Mouse (Mus musculus): ENCODE data around the gene Paxbp1. TPM values are rescaled to one million over a fixed set of nuclear protein-coding genes. Genes with fewer than 3 reads are reported as not detected.
A peak's percentile ranks its signal among the peaks of the same experiment; 100 is the strongest.

Gene Paxbp1
- polyA plus RNA-seq, 1 experiment from 2014 or later: 52.5 TPM

DNA sequence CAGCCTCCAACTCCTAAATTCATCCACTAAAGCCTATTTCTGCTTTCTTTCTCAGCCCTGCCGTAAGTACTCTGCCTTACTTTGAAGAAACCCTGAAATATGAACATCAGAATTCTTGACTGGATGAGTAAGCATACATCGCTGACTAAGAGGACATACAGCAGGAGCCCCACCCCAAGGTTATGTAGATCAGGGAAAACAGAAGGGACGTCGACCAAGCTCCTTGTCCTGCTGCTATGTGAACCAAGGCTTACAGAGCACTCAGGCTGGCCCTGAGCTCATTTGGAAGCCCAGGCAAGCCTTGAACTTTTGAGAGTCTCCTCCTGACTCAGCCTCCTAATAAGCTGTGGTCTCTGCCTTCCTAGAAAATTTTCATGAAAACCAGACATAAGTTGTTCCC lies 28.6 kb downstream of the Paxbp1 start:
- ATAC-seq (ENCODE audit: insufficient number of reproducible peaks, low FRiP score): no peak
- H3K27me3 ChIP-seq (replicated peaks): no peaks in the 10 kb centered on the region
- H3K4me3 ChIP-seq: no peak overlapping the region
- H3K9ac ChIP-seq: no peak overlapping the region
- peaks cover 57% of the 10 kb centered on the region for H3K36me3 ChIP-seq
- H3K27ac ChIP-seq (ENCODE audit: poor library complexity, severe bottlenecking): no peak overlapping the region
- peaks cover 9% of the 10 kb centered on the region for H3K4me1 ChIP-seq (replicated peaks)
- no peak overlapping the region for H3K4me2 ChIP-seq
- H3K9me3 ChIP-seq (replicated peaks): no peaks in the 10 kb centered on the region
- WGBS: 82% methylated on average over 4 of the region's 4 CpGs

DNA sequence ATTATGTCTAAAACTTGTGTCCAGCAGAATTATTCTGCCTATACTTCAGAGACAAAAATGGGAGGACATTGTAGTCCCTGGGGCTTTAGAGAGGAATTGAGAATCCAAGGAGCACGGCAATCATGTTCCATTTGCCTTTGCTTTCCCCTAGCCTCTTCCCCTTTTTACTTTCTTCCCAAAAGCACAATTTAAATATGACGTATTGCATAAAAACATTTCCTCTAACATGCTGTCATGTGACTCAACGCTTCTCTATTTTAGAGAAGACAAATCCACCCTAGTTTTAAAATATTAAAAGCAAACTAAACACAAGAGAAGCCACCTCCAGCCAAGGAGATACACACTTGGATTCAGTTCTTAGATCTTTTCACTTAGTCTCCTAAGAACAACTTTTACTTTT lies 32.5 kb downstream of the Paxbp1 start:
- H3K9ac ChIP-seq: peak overlapping the region; percentile 93; the same call in 1 of the 2 replicates
- H3K4me3 ChIP-seq: peak overlapping the region; percentile 97
- no peaks in the 10 kb centered on the region for H3K27me3 ChIP-seq (replicated peaks)
- H3K4me2 ChIP-seq: peak overlapping the region; percentile 92
- H3K4me1 ChIP-seq (replicated peaks): peaks cover 17% of the 10 kb centered on the region
- H3K27ac ChIP-seq (ENCODE audit: poor library complexity, severe bottlenecking): peak overlapping the region; percentile 91; the same call in 1 of the 2 replicates
- ATAC-seq (ENCODE audit: insufficient number of reproducible peaks, low FRiP score): no peak
- peaks cover 22% of the 10 kb centered on the region for H3K36me3 ChIP-seq
- WGBS: 47% methylated on average over 3 of the region's 3 CpGs
- no peaks in the 10 kb centered on the region for H3K9me3 ChIP-seq (replicated peaks)

DNA sequence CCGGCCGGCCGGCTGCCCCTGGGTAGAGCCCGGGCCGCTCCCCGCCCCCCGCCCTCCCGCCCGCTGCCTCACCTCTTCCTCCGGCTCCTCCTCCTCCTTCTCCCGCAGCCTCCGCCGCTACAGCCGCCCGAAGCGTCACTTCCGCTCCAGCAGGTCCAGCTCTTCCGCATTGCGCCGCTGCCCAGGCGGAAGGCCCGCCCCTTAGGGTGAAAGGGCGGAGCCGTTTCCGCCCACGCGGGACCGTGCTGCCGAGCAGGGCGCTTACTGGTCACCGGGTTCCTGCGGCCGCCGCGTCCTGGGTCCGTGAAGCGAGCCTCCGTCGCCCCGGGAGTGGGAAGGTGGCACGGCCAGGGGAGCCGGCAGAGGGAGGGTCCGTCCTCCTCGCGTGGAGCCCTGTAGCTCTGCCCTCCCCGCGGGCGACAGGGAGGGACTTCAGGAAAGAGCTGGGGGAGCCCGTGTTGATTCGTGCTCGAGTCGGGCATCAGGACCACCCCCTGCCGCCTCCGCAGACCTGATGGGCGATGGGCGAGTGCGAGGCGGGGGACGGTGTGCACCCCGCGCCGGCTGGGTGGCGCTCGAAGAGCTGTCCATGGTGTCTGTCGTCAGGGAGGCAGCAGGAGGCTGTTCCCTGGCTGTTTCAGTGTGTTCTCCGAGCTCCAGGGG lies 33.2 kb downstream of the Paxbp1 start, which contains the start of gene Synj1:
Gene Synj1 (minus strand): TSS at position 288 of the 663 bp plus-strand sequence.
- Histone ChIP-seq H3K4me3 (peak within 1 kb of the TSS; percentile 97), H3K4me2 (peak within 1 kb of the TSS; percentile 92), H3K9me3 (replicated peaks) (no peaks in the 10 kb centered on the region), H3K27me3 (replicated peaks) (no peaks in the 10 kb centered on the region), H3K4me1 (replicated peaks) (peaks cover 17% of the 10 kb centered on the region), H3K27ac (ENCODE audit: poor library complexity, severe bottlenecking) (peak within 1 kb of the TSS; percentile 91), H3K36me3 (peaks cover 19% of the 10 kb centered on the region), H3K9ac (peak within 1 kb of the TSS; percentile 93)
- peak; percentile 96 for ATAC-seq (ENCODE audit: insufficient number of reproducible peaks, low FRiP score)
- WGBS: under 1% methylated on average over 51 of the region's 66 CpGs

DNA sequence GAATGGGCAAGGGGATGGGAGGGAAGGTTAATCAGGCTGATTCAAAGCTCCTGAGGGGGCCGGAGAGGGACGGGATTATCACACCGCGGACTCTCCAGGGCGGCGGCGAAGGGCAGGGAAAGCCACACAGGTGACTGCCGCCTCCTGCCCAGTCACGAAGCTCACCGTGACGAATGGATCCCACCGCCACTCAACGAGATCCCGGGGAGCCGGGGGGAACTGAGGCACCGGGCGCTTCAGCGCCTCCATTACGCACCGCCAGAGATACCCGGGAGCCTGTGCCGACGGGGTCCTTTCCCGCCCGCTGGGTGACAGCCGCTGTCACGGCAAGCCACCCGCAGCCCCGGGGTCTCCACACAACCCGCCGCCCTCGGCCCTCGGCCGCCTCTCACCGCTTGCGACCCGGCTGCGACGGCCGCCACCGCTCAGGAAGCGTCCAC lies 33.7 kb downstream of the Paxbp1 start:
- Histone ChIP-seq H3K4me1 (replicated peaks) (peaks cover 17% of the 10 kb centered on the region), H3K27me3 (replicated peaks) (no peaks in the 10 kb centered on the region), H3K27ac (ENCODE audit: poor library complexity, severe bottlenecking) (peak overlapping the region; percentile 91), H3K4me3 (peak overlapping the region; percentile 97), H3K4me2 (peak overlapping the region; percentile 92), H3K9ac (peak overlapping the region; percentile 93), H3K36me3 (peaks cover 13% of the 10 kb centered on the region), H3K9me3 (replicated peaks) (no peaks in the 10 kb centered on the region)
- peak; percentile 52 for ATAC-seq (ENCODE audit: insufficient number of reproducible peaks, low FRiP score)
- 0% methylated on average over 41 of the region's 42 CpGs for WGBS

DNA sequence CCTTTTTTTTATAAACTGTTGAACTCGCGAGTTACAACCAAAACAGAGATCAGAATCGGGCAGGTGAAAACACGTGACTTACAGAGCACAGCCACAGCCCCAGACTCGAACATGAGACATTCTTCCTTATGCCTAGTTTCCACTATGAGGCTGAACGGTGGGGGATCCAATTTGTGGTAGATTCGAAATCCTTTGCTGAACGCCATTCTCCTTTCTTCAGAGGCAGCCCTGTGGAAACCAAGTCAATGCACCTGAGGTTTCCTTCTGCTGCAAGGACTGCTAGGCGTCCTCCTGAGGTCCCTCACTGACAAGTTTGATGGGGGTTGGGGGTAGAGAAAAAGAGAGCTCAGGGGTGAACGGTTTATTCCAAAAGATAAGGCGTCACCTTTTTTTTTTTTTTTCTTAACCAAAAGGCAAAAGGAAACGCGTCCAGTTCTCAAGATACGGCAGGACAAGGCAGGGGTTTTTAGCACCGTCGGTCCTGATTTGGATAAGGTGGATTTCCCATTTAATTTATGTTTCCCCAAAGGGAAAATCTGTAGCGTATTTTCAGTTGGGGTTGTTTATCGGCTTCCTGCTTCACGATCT lies 34.3 kb downstream of the Paxbp1 start:
- no peak for ATAC-seq (ENCODE audit: insufficient number of reproducible peaks, low FRiP score)
- Histone ChIP-seq H3K27ac (ENCODE audit: poor library complexity, severe bottlenecking) (peak overlapping the region; percentile 91; the same call in 1 of the 2 replicates), H3K4me2 (peak overlapping the region; percentile 92), H3K4me1 (replicated peaks) (peaks cover 17% of the 10 kb centered on the region), H3K9me3 (replicated peaks) (no peaks in the 10 kb centered on the region), H3K4me3 (peak overlapping the region; percentile 97), H3K27me3 (replicated peaks) (no peaks in the 10 kb centered on the region), H3K36me3 (peaks cover 7% of the 10 kb centered on the region), H3K9ac (peak overlapping the region; percentile 93)
- 2% methylated on average over 19 of the region's 19 CpGs for WGBS

DNA sequence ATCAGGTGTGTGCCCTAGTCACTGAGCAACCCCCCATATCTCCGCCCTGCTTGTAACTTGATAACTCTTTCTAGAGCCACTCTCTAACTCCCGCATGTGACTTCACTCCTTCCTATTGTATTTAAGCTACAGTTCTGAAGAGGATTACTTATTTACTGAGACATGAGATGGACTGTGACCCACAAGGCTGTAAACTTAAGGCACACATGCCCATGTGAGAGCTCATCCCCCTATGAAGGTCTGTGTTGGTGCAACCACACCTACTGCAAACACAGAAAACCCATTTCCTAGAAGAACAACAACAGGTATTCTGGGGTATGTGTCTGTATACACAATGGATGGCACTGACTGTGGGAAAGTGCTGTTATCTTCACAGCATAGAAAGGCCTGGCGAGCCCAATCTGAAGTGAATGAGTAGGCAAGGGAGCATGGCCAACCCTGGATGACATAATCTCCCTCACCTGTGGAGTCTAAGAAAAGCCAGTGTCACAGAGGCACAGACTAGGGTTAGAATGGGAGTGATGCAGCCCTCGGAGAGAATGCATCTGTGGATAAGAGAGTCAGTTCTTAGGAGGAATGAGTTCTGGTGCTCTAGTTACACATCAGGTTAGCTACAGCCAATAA lies 39.3 kb downstream of the Paxbp1 start:
- Histone ChIP-seq H3K4me2 (no peak overlapping the region), H3K4me3 (no peak overlapping the region), H3K9ac (no peak overlapping the region), H3K27me3 (replicated peaks) (no peaks in the 10 kb centered on the region), H3K36me3 (peaks cover 4% of the 10 kb centered on the region; the same call in 1 of the 2 replicates), H3K27ac (ENCODE audit: poor library complexity, severe bottlenecking) (no peak overlapping the region), H3K4me1 (replicated peaks) (peaks cover 8% of the 10 kb centered on the region), H3K9me3 (replicated peaks) (no peaks in the 10 kb centered on the region)
- no peak for ATAC-seq (ENCODE audit: insufficient number of reproducible peaks, low FRiP score)
- WGBS: 78% methylated on average over 4 of the region's 4 CpGs

DNA sequence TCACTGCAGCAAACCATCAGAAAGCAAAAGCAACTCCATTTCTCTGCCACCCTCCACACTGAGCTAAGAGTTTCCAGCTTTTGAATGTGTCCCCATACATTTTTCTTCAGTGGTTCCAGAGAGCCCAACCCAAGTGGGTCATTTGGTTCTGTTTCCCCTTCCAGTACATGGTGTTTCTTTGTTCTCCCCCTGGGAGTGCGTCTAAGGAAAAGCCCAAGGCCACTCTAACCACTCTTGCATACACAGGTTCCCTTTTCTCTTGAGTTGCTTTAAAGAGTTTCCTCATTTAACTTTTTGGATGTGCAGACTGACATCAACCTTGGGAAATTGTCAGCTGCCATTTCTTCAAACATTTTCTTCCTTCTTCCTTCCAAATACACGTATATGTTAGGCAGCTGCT lies 43.2 kb downstream of the Paxbp1 start:
- no peak for ATAC-seq (ENCODE audit: insufficient number of reproducible peaks, low FRiP score)
- peaks cover 4% of the 10 kb centered on the region; the same call in 1 of the 2 replicates for H3K36me3 ChIP-seq
- H3K27ac ChIP-seq (ENCODE audit: poor library complexity, severe bottlenecking): no peak overlapping the region
- no peaks in the 10 kb centered on the region for H3K9me3 ChIP-seq (replicated peaks)
- 78% methylated on average over 2 of the region's 2 CpGs for WGBS
- H3K4me2 ChIP-seq: no peak overlapping the region
- H3K4me3 ChIP-seq: no peak overlapping the region
- H3K4me1 ChIP-seq (replicated peaks): peaks cover 14% of the 10 kb centered on the region
- no peak overlapping the region for H3K9ac ChIP-seq
- no peaks in the 10 kb centered on the region for H3K27me3 ChIP-seq (replicated peaks)

DNA sequence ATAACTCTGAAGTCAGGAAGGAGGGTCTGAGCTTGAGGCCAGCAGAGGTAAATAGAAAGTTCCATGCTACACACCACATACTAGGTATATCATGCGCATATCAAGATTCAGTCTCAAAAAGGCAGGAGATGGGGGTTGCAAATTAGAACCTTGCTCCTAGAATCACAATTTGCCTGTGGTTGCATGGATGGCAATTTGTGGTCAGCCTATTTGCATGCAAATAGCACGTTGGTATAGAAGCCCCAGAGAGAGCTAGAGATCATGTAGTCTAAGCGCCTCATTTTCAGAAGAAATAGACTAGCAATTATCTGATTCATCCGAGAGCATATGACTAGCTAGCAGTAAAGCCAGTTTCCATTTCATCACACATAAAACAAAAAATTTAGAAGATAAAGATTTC lies 44.5 kb downstream of the Paxbp1 start:
- Histone ChIP-seq H3K4me1 (replicated peaks) (peaks cover 22% of the 10 kb centered on the region), H3K4me3 (no peak overlapping the region), H3K36me3 (peaks cover 4% of the 10 kb centered on the region; the same call in 1 of the 2 replicates), H3K27ac (ENCODE audit: poor library complexity, severe bottlenecking) (no peak overlapping the region), H3K9me3 (replicated peaks) (no peaks in the 10 kb centered on the region), H3K9ac (no peak overlapping the region), H3K27me3 (replicated peaks) (no peaks in the 10 kb centered on the region), H3K4me2 (no peak overlapping the region)
- 82% methylated on average over 4 of the region's 4 CpGs for WGBS
- no peak for ATAC-seq (ENCODE audit: insufficient number of reproducible peaks, low FRiP score)

DNA sequence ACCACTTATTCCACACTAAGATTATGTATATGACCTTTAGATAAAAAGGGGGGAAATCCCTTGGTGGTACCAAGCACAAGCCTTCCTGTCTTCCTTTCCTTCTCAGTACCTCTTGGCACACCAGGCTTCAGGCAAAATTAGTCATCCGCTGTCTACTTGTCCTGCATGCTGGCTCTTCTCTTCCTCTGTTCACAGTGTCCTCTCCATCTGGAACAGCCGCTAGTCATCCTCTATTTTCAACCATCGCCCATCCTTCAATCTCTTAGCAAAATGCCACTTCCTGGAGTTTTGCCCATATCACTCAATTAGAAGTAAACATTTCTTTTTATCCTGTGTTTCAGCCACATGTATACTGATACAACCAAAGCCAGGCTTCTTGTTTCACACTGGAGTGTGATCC lies 46.5 kb downstream of the Paxbp1 start:
- no peak overlapping the region for H3K4me2 ChIP-seq
- peaks cover 31% of the 10 kb centered on the region for H3K4me1 ChIP-seq (replicated peaks)
- no peak overlapping the region for H3K9ac ChIP-seq
- H3K27ac ChIP-seq (ENCODE audit: poor library complexity, severe bottlenecking): no peak overlapping the region
- ATAC-seq (ENCODE audit: insufficient number of reproducible peaks, low FRiP score): no peak
- no peak overlapping the region for H3K4me3 ChIP-seq
- WGBS: 80% methylated on average over 3 of the region's 3 CpGs
- 0 out of 2 replicates have a peak, but pooled peaks cover 3% of the 10 kb centered on the region for H3K36me3 ChIP-seq
- H3K27me3 ChIP-seq (replicated peaks): no peaks in the 10 kb centered on the region
- no peaks in the 10 kb centered on the region for H3K9me3 ChIP-seq (replicated peaks)

DNA sequence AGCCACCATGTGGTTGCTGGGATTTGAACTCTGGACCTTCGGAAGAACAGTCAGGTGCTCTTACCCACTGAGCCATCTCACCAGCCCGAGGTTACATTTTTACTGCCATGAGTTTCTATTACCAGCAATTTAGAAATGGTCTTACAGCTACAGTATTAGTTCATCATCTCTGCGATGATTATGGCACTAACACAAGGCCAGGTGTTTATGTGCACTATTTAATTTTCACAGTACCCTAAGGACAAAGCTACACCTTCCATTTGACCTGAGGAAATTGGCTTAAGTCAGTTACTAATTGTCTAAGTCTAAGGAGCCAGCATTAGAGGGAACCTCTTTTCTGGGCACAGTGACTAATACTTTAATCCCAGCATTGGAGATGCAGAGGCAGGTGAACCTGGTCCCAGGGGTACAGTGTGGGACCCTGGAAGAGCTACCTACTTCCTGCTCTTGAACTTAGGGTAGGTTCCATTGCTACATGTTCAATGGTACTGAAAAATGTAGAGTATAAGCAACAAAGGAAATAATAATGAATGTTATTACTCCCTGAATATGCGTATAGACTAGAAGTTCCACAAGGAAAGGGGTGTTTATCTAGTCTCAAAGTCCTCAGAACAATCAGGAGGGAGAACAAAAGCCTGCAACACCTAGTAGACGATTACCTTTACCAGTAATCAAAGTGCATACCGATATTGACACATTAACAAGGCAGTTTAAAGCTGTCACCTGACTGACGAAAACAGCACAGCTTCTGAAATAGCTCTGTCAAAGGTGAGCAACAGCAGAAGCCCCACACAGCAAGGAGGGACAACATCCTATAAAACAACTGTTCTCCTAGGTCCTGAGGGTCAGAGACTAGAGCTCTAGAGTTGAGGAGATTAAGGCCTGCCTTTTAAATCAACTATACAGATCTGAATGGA lies 47.8 kb downstream of the Paxbp1 start:
- H3K4me2 ChIP-seq: no peak overlapping the region
- H3K27ac ChIP-seq (ENCODE audit: poor library complexity, severe bottlenecking): no peak overlapping the region
- H3K9ac ChIP-seq: no peak overlapping the region
- ATAC-seq (ENCODE audit: insufficient number of reproducible peaks, low FRiP score): no peak
- H3K36me3 ChIP-seq: 0 out of 2 replicates have a peak, but pooled peaks cover 3% of the 10 kb centered on the region
- no peaks in the 10 kb centered on the region for H3K27me3 ChIP-seq (replicated peaks)
- no peak overlapping the region for H3K4me3 ChIP-seq
- 71% methylated on average over 7 of the region's 7 CpGs for WGBS
- H3K9me3 ChIP-seq (replicated peaks): no peaks in the 10 kb centered on the region
- H3K4me1 ChIP-seq (replicated peaks): peaks cover 31% of the 10 kb centered on the region

Data from heart, embryonic 12.5 days (tissue).